Mouse (Mus musculus): Measurements from ENCODE around the gene Mrpl10. TPM values are rescaled to one million over a fixed set of nuclear protein-coding genes. Genes with fewer than 3 reads are reported as not detected.

The Mrpl10 gene
- polyA plus RNA-seq, 1 experiment from 2014 or later, result 86.6 TPM

GRCm38 (mm10) chr11:97083401-97084140, 42.2 kb downstream of the Mrpl10 start:
- Histone ChIP-seq H3K36me3 (replicated peaks) (no peaks in the 10 kb centered on the region), H3K27me3 (replicated peaks; ENCODE audit: low read depth, poor library complexity, severe bottlenecking) (peaks cover 16% of the 10 kb centered on the region; the same call in 1 of the 2 replicates), H3K4me3 (peak overlapping the region; percentile 30), H3K9me3 (peaks cover 5% of the 10 kb centered on the region), H3K4me1 (peaks cover 15% of the 10 kb centered on the region), H3K27ac (replicated peaks) (peak overlapping the region; percentile 10; the same call in 1 of the 2 replicates)
- no peak for DNase-seq (ENCODE audit: low spot score)
- WGBS, result 37% methylated on average over 22 of the region's 22 CpGs

- H3K27ac ChIP-seq (replicated peaks), result no peak overlapping the region
- H3K27me3 ChIP-seq (replicated peaks; ENCODE audit: low read depth, poor library complexity, severe bottlenecking), result peaks cover 16% of the 10 kb centered on the region; the same call in 1 of the 2 replicates
- WGBS, result 88% methylated on average over 15 of the region's 15 CpGs
- H3K36me3 ChIP-seq (replicated peaks), result no peaks in the 10 kb centered on the region
- no peak overlapping the region for H3K4me3 ChIP-seq
- peaks cover 15% of the 10 kb centered on the region for H3K4me1 ChIP-seq
- DNase-seq (ENCODE audit: low spot score), result no peak
- peaks cover 13% of the 10 kb centered on the region for H3K9me3 ChIP-seq
These were observed 43.6 kb downstream of the Mrpl10 start for GRCm38 (mm10) chr11:97084821-97085505.

GRCm38 (mm10) chr11:97086365-97086764, 45.0 kb downstream of the Mrpl10 start:
- Histone ChIP-seq H3K36me3 (replicated peaks) (no peaks in the 10 kb centered on the region), H3K9me3 (peaks cover 13% of the 10 kb centered on the region), H3K4me1 (peaks cover 15% of the 10 kb centered on the region), H3K27ac (replicated peaks) (no peak overlapping the region), H3K27me3 (replicated peaks; ENCODE audit: low read depth, poor library complexity, severe bottlenecking) (peaks cover 16% of the 10 kb centered on the region; the same call in 1 of the 2 replicates), H3K4me3 (no peak overlapping the region)
- DNase-seq (ENCODE audit: low spot score), result no peak
- 76% methylated on average over 6 of the region's 6 CpGs for WGBS

- 70% methylated on average over 2 of the region's 2 CpGs for WGBS
- no peaks in the 10 kb centered on the region for H3K9me3 ChIP-seq
- peaks cover 8% of the 10 kb centered on the region for H3K4me1 ChIP-seq
- H3K36me3 ChIP-seq (replicated peaks), result no peaks in the 10 kb centered on the region
- H3K4me3 ChIP-seq, result no peak overlapping the region
- DNase-seq (ENCODE audit: low spot score), result no peak
- H3K27ac ChIP-seq (replicated peaks), result no peak overlapping the region
- peaks cover 46% of the 10 kb centered on the region for H3K27me3 ChIP-seq (replicated peaks; ENCODE audit: low read depth, poor library complexity, severe bottlenecking)
These were observed 53.2 kb downstream of the Mrpl10 start for GRCm38 (mm10) chr11:97094600-97094999.

GRCm38 (mm10) chr11:97098791-97099190, 57.4 kb downstream of the Mrpl10 start:
- Histone ChIP-seq H3K27ac (replicated peaks) (no peak overlapping the region), H3K9me3 (no peaks in the 10 kb centered on the region), H3K4me1 (peaks cover 8% of the 10 kb centered on the region), H3K27me3 (replicated peaks; ENCODE audit: low read depth, poor library complexity, severe bottlenecking) (peaks cover 55% of the 10 kb centered on the region), H3K4me3 (peak overlapping the region; percentile 2; the same call in 1 of the 2 replicates), H3K36me3 (replicated peaks) (no peaks in the 10 kb centered on the region)
- no peak for DNase-seq (ENCODE audit: low spot score)
- WGBS, result 24% methylated on average over 18 of the region's 18 CpGs

Small RNAs within 50 kb of the gene (microRNA-seq; reads per million reads assigned to microRNA genes)
- gene Mir8103, result 0.91 reads per million

Other genes with a start within 250 kb of the Mrpl10 start
- 65.4 and 69.9 TPM in 2 replicates for gene Nfe2l1, start 211.6 kb upstream of the Mrpl10 start, polyA plus RNA-seq (2016; fragmentation: Nextera tagmentation; extraction: Ambion mirVana)
- gene Copz2, start 191.7 kb upstream of the Mrpl10 start, polyA plus RNA-seq (2016; fragmentation: Nextera tagmentation; extraction: Ambion mirVana), result 36.2 and 37.4 TPM in 2 replicates
- gene Cdk5rap3, start 125.1 kb upstream of the Mrpl10 start, polyA plus RNA-seq (2016; fragmentation: Nextera tagmentation; extraction: Ambion mirVana), result 90.1 and 99.9 TPM in 2 replicates
- gene Prr15l, start 113.5 kb upstream of the Mrpl10 start, polyA plus RNA-seq (2016; fragmentation: Nextera tagmentation; extraction: Ambion mirVana), result 1.1 and 2.3 TPM in 2 replicates
- gene Pnpo, start 97.6 kb upstream of the Mrpl10 start, polyA plus RNA-seq (2016; fragmentation: Nextera tagmentation; extraction: Ambion mirVana), result 32.0 and 34.5 TPM in 2 replicates
- 27.9 and 30.3 TPM in 2 replicates for gene Sp2, start 58.6 kb upstream of the Mrpl10 start, polyA plus RNA-seq (2016; fragmentation: Nextera tagmentation; extraction: Ambion mirVana)
- gene Sp6, start 28.2 kb upstream of the Mrpl10 start, polyA plus RNA-seq (2016; fragmentation: Nextera tagmentation; extraction: Ambion mirVana), result 4.4 and 7.4 TPM in 2 replicates
- gene Scrn2, start 11.6 kb upstream of the Mrpl10 start, polyA plus RNA-seq (2016; fragmentation: Nextera tagmentation; extraction: Ambion mirVana), result 43.5 and 43.8 TPM in 2 replicates
- 1.2 TPM in 2 replicates for gene Lrrc46, start 153 bp upstream of the Mrpl10 start, polyA plus RNA-seq (2016; fragmentation: Nextera tagmentation; extraction: Ambion mirVana)
- gene Osbpl7, start 9.1 kb downstream of the Mrpl10 start, polyA plus RNA-seq (2016; fragmentation: Nextera tagmentation; extraction: Ambion mirVana), result 9.7 and 10.0 TPM in 2 replicates
- 0.11 and 0.17 TPM in 2 replicates for gene Tbx21, start 73.8 kb downstream of the Mrpl10 start, polyA plus RNA-seq (2016; fragmentation: Nextera tagmentation; extraction: Ambion mirVana)
- gene Tbkbp1, start 109.9 kb downstream of the Mrpl10 start, polyA plus RNA-seq (2016; fragmentation: Nextera tagmentation; extraction: Ambion mirVana), result 4.7 and 5.1 TPM in 2 replicates
- 85.5 and 85.9 TPM in 2 replicates for gene Kpnb1, start 146.3 kb downstream of the Mrpl10 start, polyA plus RNA-seq (2016; fragmentation: Nextera tagmentation; extraction: Ambion mirVana)
- gene Npepps, start 239.1 kb downstream of the Mrpl10 start, polyA plus RNA-seq (2016; fragmentation: Nextera tagmentation; extraction: Ambion mirVana), result 85.5 and 88.1 TPM in 2 replicates

Measured in embryonic facial prominence, embryonic 10.5 days (tissue).